Mouse (Mus musculus): ENCODE results near the gene Map3k13. TPM values are rescaled to one million over a fixed set of nuclear protein-coding genes. Genes with fewer than 3 reads are reported as not detected.
A peak's percentile ranks its signal among the peaks of the same experiment; 100 is the strongest.
"Not testable (repeated sequence)": the region's sequence is repeated elsewhere in the genome, so short reads cannot be mapped to it uniquely, and the experiment has no call there.

Map3k13 gene
- 0.05 and 0.69 TPM in 2 replicates for total RNA-seq (2017)

GRCm38 (mm10) chr16:21793875-21794696 lies at the start of gene Map3k13:
Map3k13 (plus strand) TSS chr16:21794346.
- ATAC-seq (replicated peaks; ENCODE audit: low read depth, poor library complexity, severe bottlenecking), result peak; percentile 94

GRCm38 (mm10) chr16:21758447-21758846 lies 35.7 kb upstream of the Map3k13 start:
- ATAC-seq (replicated peaks; ENCODE audit: low read depth, poor library complexity, severe bottlenecking), result no peak

DNA sequence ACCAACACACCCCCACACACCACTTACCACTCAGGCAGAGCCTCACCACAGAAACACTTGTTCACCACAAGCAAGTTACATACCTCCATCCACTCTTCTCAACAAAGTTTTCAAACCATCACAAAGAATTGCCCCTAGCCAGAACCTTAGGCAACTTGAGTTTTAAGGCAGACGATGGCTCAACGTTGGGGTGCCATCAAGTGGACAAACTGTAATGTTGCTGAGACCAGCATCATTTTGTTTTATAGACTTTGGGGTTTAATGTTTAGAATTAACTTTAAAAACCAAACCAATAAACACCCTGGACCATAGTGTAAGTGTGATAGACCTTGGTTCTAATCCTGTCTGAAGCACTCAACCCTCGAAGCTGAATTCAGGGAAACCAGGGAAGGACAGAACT lies 25.9 kb upstream of the Map3k13 start:
- 0 out of 2 replicates have a peak, but pooled peaks have one; percentile 22 for ATAC-seq (replicated peaks; ENCODE audit: low read depth, poor library complexity, severe bottlenecking)

DNA sequence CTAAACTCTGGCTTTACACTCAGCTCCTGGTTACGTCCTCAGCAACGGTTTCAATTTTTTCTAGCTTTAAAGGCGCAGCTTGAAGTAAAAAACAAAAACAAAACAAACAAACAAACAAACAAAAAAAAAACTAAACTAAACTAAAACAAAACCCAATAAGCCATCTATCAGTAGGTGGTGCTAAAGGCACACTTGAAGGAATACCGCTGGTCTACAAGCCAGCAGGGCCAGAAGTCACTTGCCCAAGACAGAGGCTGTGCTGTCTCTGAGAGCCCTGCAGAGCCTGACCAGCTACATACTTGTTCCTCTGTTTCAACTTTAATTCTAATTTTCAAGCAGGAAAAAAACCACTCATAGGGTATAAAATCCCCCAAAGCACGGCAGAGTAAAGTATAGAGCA lies 24.5 kb upstream of the Map3k13 start:
- no peak for ATAC-seq (replicated peaks; ENCODE audit: low read depth, poor library complexity, severe bottlenecking)

DNA sequence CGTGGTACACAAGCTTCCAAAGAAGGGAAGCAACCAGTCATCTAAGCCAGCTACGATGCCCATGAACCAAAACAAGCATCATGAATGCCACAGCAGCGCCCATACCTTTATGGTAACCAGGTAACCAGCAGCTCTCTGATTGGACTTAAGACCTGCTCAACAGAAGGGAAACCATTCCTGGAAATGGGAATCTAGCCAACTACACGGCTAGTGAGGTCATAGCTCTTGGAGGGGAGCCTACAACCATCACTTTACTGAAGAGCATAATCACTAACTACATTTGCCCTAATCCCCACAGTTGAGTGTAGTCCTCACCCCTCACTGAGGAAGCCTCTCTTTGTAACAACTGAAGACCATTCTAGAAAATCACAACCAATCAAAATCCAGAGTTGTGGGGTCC lies 19.4 kb upstream of the Map3k13 start:
- ATAC-seq (replicated peaks; ENCODE audit: low read depth, poor library complexity, severe bottlenecking), result no peak

DNA sequence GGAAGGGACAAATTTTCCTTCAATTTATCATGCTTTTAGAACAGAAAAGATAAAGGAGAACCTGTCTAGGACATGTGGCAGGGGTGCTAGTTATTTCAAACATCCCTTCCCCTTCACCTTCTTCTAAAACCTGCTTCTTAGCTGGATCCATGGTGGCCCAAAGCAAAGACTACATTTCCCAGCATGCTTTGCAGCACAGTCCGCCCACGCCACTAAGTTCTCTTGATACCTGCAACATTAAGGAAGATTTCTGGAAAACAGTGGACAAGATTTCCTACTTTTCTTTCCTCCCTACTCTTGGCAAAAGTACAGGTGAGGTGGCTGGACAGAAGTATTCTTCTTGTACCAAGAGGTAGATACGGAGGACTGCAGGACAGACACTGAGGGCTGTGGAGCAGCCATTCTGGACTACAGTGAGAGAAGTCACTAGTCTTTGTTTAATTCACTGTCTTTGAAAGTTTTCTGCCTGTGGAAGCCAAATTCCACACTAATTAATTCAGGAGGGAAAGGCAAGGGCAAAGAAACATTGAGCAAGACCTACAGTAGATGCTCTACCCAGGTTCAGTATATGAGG lies 15.8 kb upstream of the Map3k13 start:
- no peak for ATAC-seq (replicated peaks; ENCODE audit: low read depth, poor library complexity, severe bottlenecking)

DNA sequence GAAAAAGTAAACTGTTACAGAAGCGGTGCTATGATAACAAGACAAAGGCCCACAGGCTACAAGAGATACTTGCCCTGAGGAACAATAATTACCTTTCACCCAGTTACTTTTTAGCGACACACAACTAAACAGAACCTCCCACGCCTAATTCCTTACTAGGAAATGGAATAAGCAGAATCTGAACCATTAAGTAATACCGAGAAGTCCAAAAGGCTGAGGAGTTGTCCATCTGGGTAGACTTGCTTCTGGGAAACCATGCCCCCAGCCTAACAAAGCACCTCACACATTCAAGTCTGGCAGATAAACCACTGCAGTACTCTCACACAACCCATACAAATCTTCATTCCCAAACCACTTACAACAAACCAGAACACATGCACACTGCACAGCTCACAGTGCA lies 15.0 kb upstream of the Map3k13 start:
- no peak for ATAC-seq (replicated peaks; ENCODE audit: low read depth, poor library complexity, severe bottlenecking)

DNA sequence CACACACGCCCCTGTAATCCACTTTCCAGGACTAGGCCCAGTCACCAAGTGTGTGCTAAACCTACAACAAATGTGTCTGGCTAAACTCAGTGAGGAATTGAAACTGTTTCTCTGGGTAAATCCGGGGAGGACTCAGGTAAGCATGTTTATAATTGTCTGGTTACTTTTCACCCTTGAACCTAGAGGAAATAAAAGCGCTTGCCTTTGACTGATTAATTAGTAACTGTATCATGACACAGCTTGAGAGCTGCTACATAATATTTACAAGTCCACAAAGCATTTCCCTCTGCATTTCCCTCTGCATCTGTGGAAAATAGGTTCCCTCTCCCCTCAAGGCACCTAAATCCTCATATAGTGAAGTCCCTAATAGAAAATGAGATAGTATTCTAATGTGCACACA lies 12.9 kb upstream of the Map3k13 start:
- no peak for ATAC-seq (replicated peaks; ENCODE audit: low read depth, poor library complexity, severe bottlenecking)

DNA sequence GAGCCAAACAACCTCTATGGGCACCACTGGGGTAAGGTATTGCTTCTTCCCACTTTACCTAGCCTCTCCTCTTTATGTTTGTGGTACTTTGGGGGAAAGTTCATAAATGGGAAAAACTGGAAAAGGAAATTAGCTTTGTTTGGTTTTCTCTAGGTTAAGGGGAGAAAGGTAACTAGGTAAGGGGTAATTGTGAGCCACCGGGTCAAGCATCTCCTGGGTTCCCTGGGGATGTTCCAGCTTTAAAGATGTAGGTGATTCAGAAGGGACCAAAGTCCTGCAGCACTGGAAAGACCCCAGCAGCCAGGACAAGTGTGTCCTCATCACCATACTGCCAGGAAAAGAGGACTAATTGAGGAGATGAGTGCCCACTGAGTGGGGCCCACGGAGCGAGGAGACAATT lies 12.3 kb upstream of the Map3k13 start:
- no peak for ATAC-seq (replicated peaks; ENCODE audit: low read depth, poor library complexity, severe bottlenecking)

GRCm38 (mm10) chr16:21782807-21783206 lies 11.3 kb upstream of the Map3k13 start:
- ATAC-seq (replicated peaks; ENCODE audit: low read depth, poor library complexity, severe bottlenecking), result no peak

GRCm38 (mm10) chr16:21785000-21785399 lies 9.1 kb upstream of the Map3k13 start:
- ATAC-seq (replicated peaks; ENCODE audit: low read depth, poor library complexity, severe bottlenecking), result no peak

GRCm38 (mm10) chr16:21786317-21786716 lies 7.8 kb upstream of the Map3k13 start:
- ATAC-seq (replicated peaks; ENCODE audit: low read depth, poor library complexity, severe bottlenecking), result no peak

- ATAC-seq (replicated peaks; ENCODE audit: low read depth, poor library complexity, severe bottlenecking), result peak; percentile 88
Measured at GRCm38 (mm10) chr16:21787516-21788353, 6.4 kb upstream of the Map3k13 start, which contains the start of gene Ehhadh. Ehhadh (minus strand) TSS chr16:21787807.

DNA sequence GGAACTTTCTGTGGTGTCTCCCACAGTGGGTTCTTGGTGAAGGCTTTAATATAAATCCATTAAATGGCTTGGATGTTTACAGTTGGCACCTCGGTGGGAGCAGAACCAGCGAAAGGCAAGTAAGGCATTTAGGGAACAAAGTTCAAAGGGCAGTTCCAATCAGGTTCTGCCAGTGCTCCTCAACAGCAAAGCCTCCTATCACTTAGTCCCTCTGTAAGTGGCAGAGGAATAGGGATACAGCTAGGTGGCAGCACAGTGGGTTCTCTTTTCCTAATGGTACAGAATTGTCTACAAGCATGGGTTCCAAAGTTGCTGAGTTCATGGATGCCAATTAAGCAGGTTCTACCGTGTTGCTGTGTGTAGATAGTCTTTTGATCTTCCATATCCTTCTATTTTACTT lies 5.6 kb upstream of the Map3k13 start:
- no peak for ATAC-seq (replicated peaks; ENCODE audit: low read depth, poor library complexity, severe bottlenecking)

- ATAC-seq (replicated peaks; ENCODE audit: low read depth, poor library complexity, severe bottlenecking), result no peak
Measured at GRCm38 (mm10) chr16:21789180-21789579, 5.0 kb upstream of the Map3k13 start.

- no peak for ATAC-seq (replicated peaks; ENCODE audit: low read depth, poor library complexity, severe bottlenecking)
Measured at GRCm38 (mm10) chr16:21790469-21790868, 3.7 kb upstream of the Map3k13 start.

DNA sequence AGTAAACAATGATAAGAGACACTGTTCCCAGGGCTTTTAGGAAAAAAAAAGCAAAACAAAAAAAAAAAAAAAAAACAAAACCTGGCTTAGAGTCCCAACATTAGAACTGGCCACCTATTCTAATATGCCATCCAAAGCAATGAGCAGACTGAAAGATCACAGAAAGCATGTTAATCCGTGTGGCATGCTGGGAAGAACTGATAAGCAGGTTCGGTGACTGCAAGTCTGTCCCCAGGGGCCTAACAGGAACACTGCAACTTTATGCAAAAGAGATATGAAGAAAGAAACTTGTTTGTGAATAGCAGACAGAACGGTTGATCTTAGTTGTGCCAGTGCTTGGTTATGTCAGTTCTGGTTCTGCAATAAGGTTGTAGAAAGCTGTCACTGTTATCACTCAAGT lies 2.4 kb upstream of the Map3k13 start:
- ATAC-seq (replicated peaks; ENCODE audit: low read depth, poor library complexity, severe bottlenecking), result peak; percentile 13; the same call in 1 of the 2 replicates

DNA sequence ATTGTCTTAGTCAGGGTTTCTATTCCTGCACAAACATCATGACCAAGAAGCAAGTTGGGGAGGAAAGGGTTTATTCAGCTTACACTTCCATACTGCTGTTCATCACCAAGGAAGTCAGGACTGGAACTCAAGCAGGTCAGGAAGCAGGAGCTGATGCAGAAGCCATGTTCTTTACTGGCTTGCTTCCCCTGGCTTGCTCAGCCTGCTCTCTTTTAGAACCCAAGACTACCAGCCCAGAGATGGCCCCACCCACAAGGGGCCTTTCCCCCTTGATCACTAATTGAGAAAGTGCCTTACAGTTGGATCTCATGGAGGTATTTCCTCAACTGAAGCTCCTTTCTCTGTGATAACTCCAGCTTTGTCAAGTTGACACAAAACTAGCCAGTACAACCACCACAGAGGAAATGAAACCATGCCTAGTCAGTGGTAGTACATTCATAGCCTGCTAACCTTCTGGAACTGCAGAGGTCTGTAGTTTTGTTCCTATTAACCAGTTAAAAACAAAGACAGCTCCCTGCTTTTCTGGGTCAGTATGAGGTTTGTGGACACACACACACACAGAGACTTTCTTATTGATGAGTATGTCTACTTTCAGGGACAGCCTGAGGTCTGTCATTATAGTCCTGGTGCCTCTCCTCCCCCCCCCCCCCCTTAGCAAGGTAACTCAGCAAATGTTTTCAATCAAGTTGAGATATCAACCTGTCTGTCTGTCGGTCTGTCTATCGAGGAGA lies 901 bp upstream of the Map3k13 start:
- ATAC-seq (replicated peaks; ENCODE audit: low read depth, poor library complexity, severe bottlenecking), result not testable (repeated sequence)

DNA sequence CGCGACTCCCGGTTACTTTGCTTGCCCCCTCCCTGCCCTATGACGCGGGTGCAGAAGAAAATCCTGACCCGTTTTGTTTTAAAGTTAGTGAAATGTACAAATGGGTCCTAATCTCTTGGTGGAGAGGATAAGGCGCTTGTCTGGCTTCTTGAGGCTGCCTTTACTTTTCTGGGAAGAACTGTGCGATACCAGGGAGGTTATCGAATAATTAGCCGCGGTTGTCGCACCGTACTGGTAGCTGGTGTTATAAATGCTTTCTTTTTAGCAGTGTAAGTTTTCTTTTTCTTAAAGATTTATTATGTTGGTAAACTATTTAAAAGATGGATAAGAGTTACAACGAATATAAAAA lies 525 bp downstream of the Map3k13 start:
- no peak for ATAC-seq (replicated peaks; ENCODE audit: low read depth, poor library complexity, severe bottlenecking)

DNA sequence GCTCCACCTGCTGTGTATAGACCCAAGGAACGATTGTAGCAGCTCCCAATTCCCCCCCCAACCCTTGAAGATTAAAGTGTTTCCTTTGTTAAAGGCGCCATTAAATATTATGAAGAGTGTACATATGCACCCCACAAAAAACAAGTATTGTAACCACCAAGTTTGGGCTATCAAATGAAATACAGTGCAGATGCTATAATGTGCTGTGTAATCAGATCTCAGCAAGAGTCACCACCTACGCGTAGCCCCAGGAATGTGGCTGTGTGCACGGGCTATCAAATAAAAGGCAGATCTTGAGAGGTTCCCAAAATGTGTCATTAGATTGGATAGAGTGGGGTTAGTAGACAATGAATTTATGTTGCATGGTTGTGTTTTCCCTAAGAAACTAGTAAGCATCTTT lies 925 bp downstream of the Map3k13 start:
- ATAC-seq (replicated peaks; ENCODE audit: low read depth, poor library complexity, severe bottlenecking), result no peak

All from common myeloid progenitor, adult 5-6 weeks (primary cell).